In genomic region chr9:55546176-55547010, GRCm38 (mm10) we compare ENCODE assay signal across 7 mouse cellular contexts. TPM values are rescaled to one million over a fixed set of nuclear protein-coding genes. Genes with fewer than 3 reads are reported as not detected.
DNase-seq lines count a peak whose midpoint lies in the region; ATAC-seq and TF ChIP-seq lines count a peak whose summit lies in the region.

No protein-coding gene starts in this region.

- peaks cover 57% of the 10 kb centered on the region for H3K27me3 ChIP-seq in intestine, embryonic 15.5 days (replicated peaks)
- H3K27me3 ChIP-seq in liver, embryonic 14.5 days (ENCODE audit: control insufficient read depth, insufficient read depth, low read length) = peaks cover 80% of the 10 kb centered on the region
- H3K27me3 ChIP-seq in neural tube, embryonic 13.5 days = peaks cover 100% of the 10 kb centered on the region

- TF ChIP-seq EP300 in liver, embryonic 14.5 days (IDR thresholded peaks at IDR 0.05; ENCODE audit: low read depth) = no peak

- ATAC-seq in intestine, embryonic 15.5 days = peak; percentile 50; the same call in 1 of the 2 replicates
- peak; percentile 68 for ATAC-seq in liver, embryonic 14.5 days (ENCODE audit: insufficient read depth)
- ATAC-seq in neural tube, embryonic 13.5 days (ENCODE audit: low read depth) = 0 out of 2 replicates have a peak, but pooled peaks have one; percentile 30

- TF ChIP-seq CTCF in liver, embryonic 14.5 days (IDR thresholded peaks at IDR 0.05; ENCODE audit: low read depth) = no peak

- WGBS in intestine, embryonic 15.5 days = 14% methylated on average over 63 of the region's 63 CpGs
- 3% methylated on average over 62 of the region's 63 CpGs for WGBS in liver, embryonic 14.5 days (ENCODE audit: insufficient replicate concordance)
- WGBS in neural tube, embryonic 13.5 days = under 1% methylated on average over 63 of the region's 63 CpGs

- no peaks in the 10 kb centered on the region for H3K9me3 ChIP-seq in intestine, embryonic 15.5 days
- peaks cover 5% of the 10 kb centered on the region for H3K9me3 ChIP-seq in liver, embryonic 14.5 days (ENCODE audit: control insufficient read depth, low read length)
- no peaks in the 10 kb centered on the region for H3K9me3 ChIP-seq in neural tube, embryonic 13.5 days

- no peak overlapping the region for H3K9ac ChIP-seq in intestine, embryonic 15.5 days
- no peak overlapping the region for H3K9ac ChIP-seq in liver, embryonic 14.5 days (replicated peaks)
- H3K9ac ChIP-seq in neural tube, embryonic 13.5 days = peak overlapping the region; percentile 31; the same call in 1 of the 2 replicates

- H3K27ac ChIP-seq in intestine, embryonic 15.5 days = no peak overlapping the region
- no peak overlapping the region for H3K27ac ChIP-seq in liver, embryonic 14.5 days
- no peak overlapping the region for H3K27ac ChIP-seq in neural tube, embryonic 13.5 days (replicated peaks)

- H3K4me1 ChIP-seq in intestine, embryonic 15.5 days (replicated peaks) = peaks cover 38% of the 10 kb centered on the region
- H3K4me1 ChIP-seq in liver, embryonic 14.5 days (replicated peaks; ENCODE audit: control insufficient read depth in 2 of 2, insufficient read depth in 2 of 2, low read length in 1 of 2) = no peaks in the 10 kb centered on the region
- peaks cover 42% of the 10 kb centered on the region for H3K4me1 ChIP-seq in neural tube, embryonic 13.5 days (replicated peaks)

- H3K4me2 ChIP-seq in intestine, embryonic 15.5 days (replicated peaks) = peak overlapping the region; percentile 78
- H3K4me2 ChIP-seq in liver, embryonic 14.5 days (ENCODE audit: low read depth) = peak overlapping the region; percentile 43
- peak overlapping the region; percentile 48 for H3K4me2 ChIP-seq in neural tube, embryonic 13.5 days

- peak overlapping the region; percentile 26 for H3K4me3 ChIP-seq in intestine, embryonic 15.5 days (replicated peaks)
- peak overlapping the region in 1 of 2 experiments; percentile 31; a peak in 2 of 4 replicates for H3K4me3 ChIP-seq in liver, embryonic 14.5 days (ENCODE audit: insufficient read depth in 1 of 2, low read depth in 2 of 2, low read length in 2 of 2)
- peak overlapping the region; percentile 38 for H3K4me3 ChIP-seq in neural tube, embryonic 13.5 days

- H3K36me3 ChIP-seq in intestine, embryonic 15.5 days = no peaks in the 10 kb centered on the region
- H3K36me3 ChIP-seq in liver, embryonic 14.5 days (replicated peaks; ENCODE audit: control insufficient read depth, insufficient read depth, low read depth) = no peaks in the 10 kb centered on the region
- no peaks in the 10 kb centered on the region for H3K36me3 ChIP-seq in neural tube, embryonic 13.5 days

- peak; percentile 80 for DNase-seq in ZHBTc4 (ENCODE audit: low read depth, low spot score)
- DNase-seq in cerebellum, adult 8-10 months = peak; percentile 18
- DNase-seq in gastrocnemius, postnatal 10 days = peak; percentile 43
- peak in 1 of 3 experiments; percentile 7 for DNase-seq in liver, embryonic 14.5 days (ENCODE audit: low read depth in 3 of 3, low spot score in 3 of 3)
- no peak for DNase-seq in c-Kit-positive CD71-positive TER-119-positive erythroid progenitor cells, embryonic 14.5 days (ENCODE audit: low spot score)

RNA-seq across cellular contexts. Expression of gene Isl2, which starts 7.9 kb away (rescaled TPM):
- total RNA-seq in gastrocnemius, postnatal 10 days (2021) = not detected
- 3.3 and 3.7 TPM in 2 replicates for polyA plus RNA-seq in intestine, embryonic 15.5 days (2015; fragmentation: Nextera tagmentation; extraction: Ambion mirVana)
- polyA plus RNA-seq in liver, embryonic 14.5 days (2012; rRNA removed) = 0.16 and 0.19 TPM in 2 replicates
- polyA plus RNA-seq in liver, embryonic 14.5 days (2014; fragmentation: Nextera tagmentation; extraction: Ambion mirVana) = 0.10 TPM in 1 of 2 replicates, not detected in the other
- 55.2 and 62.4 TPM in 2 replicates for polyA plus RNA-seq in neural tube, embryonic 13.5 days (2015; fragmentation: Nextera tagmentation; extraction: Ambion mirVana)

RNA-seq across cellular contexts. Expression of gene Etfa, which starts 34.4 kb away (rescaled TPM):
- total RNA-seq in gastrocnemius, postnatal 10 days (2021) = 100 to 1,000 TPM; 216 to 261 TPM
- polyA plus RNA-seq in intestine, embryonic 15.5 days (2015; fragmentation: Nextera tagmentation; extraction: Ambion mirVana) = 288 and 318 TPM in 2 replicates
- 73.3 and 87.6 TPM in 2 replicates for polyA plus RNA-seq in liver, embryonic 14.5 days (2012; rRNA removed)
- 181 and 189 TPM in 2 replicates for polyA plus RNA-seq in liver, embryonic 14.5 days (2014; fragmentation: Nextera tagmentation; extraction: Ambion mirVana)
- polyA plus RNA-seq in neural tube, embryonic 13.5 days (2015; fragmentation: Nextera tagmentation; extraction: Ambion mirVana) = 106 and 116 TPM in 2 replicates

Comparison
In these comparisons a context has a peak if more than half of its experiments do, and no peak if none do; other contexts are left out.
1. RNA of gene Isl2, which starts 7.9 kb away (polyA plus RNA-seq): 55.2 to 62.4 TPM in neural tube, embryonic 13.5 days; 3.3 to 3.7 TPM in intestine, embryonic 15.5 days and 0.10 to 0.19 TPM in liver, embryonic 14.5 days; every median in the first group is over 10 times any median in the second.
2. Peak in every context shown above with its lines, with median percentiles within 50 percentile points of each other: ATAC-seq and H3K4me2 ChIP-seq.